9 mouse cellular contexts compared by ENCODE assay signal in the genomic region with DNA sequence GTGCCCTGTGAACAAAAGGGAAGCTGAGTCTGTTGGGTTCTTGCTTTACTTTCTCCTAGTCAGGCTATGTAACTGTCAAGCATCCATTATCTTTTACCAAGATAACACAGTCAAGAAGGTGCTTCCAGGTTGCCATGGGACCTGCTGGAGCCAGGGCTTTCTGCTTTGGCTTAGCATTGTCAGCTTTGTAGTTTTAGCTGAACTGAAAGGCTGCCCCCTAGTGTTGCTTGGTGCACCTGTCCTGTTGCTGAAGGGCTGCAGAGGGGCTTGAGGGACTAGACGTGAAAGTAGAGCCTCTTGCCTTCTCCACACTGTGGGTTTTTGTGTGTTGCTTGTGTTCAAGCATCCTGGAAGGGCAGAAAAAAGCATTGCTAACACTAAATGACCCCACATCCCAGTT.
DNase-seq lines count a peak whose midpoint lies in the region; ATAC-seq and TF ChIP-seq lines count a peak whose summit lies in the region.
"Had no signal": no experiment of that assay in that cellular context is flagged by ENCODE, and none has a peak within 500 bp of the region (broad histone marks: within the 10 kb centered on the region; RNA-seq: fewer than 3 reads in every experiment).

No protein-coding gene starts in this region.

- H3K27ac ChIP-seq in hindbrain, embryonic 14.5 days = no peak overlapping the region
- no peak overlapping the region for H3K27ac ChIP-seq in hindbrain, embryonic 13.5 days
- H3K27ac ChIP-seq in ES-Bruce4 (ENCODE audit: insufficient read depth, low read length) = no peak overlapping the region
- H3K27ac ChIP-seq in lung, embryonic 14.5 days (ENCODE audit: low read depth) = no peak overlapping the region

- DNase-seq in hindbrain, embryonic 14.5 days (ENCODE audit: low spot score) = peak; percentile 61
- peak; percentile 48 for DNase-seq in adrenal gland, postnatal 10 days
- DNase-seq in frontal cortex, postnatal 10 days (ENCODE audit: low spot score in 2 of 2) = peak; percentile 8 to 20
- peak; percentile 73 for DNase-seq in lung, embryonic 14.5 days
- no peak for DNase-seq in thymus, adult 18-20 months

- H3K36me3 ChIP-seq in hindbrain, embryonic 14.5 days (replicated peaks; ENCODE audit: control insufficient read depth, insufficient read depth) = no peaks in the 10 kb centered on the region
- no peaks in the 10 kb centered on the region for H3K36me3 ChIP-seq in hindbrain, embryonic 13.5 days
- no peaks in the 10 kb centered on the region for H3K36me3 ChIP-seq in ES-Bruce4 (ENCODE audit: control insufficient read depth, insufficient read depth, low read length, poor library complexity, severe bottlenecking)
- H3K36me3 ChIP-seq in lung, embryonic 14.5 days (ENCODE audit: insufficient read depth) = no peaks in the 10 kb centered on the region

- 28% methylated on average over 1 of the region's 1 CpGs for WGBS in hindbrain, embryonic 14.5 days
- WGBS in hindbrain, embryonic 13.5 days = 35% methylated on average over 1 of the region's 1 CpGs
- 17% methylated on average over 1 of the region's 1 CpGs for whole genome bisulfite sequencing in lung, embryonic 14.5 days

- H3K9ac ChIP-seq in hindbrain, embryonic 14.5 days = no peak overlapping the region
- no peak overlapping the region for H3K9ac ChIP-seq in hindbrain, embryonic 13.5 days
- no peak overlapping the region for H3K9ac ChIP-seq in ES-Bruce4 (ENCODE audit: low read depth, poor library complexity, severe bottlenecking)
- H3K9ac ChIP-seq in lung, embryonic 14.5 days = no peak overlapping the region

- no peaks in the 10 kb centered on the region for H3K27me3 ChIP-seq in hindbrain, embryonic 14.5 days (ENCODE audit: control insufficient read depth, insufficient read depth, low read length)
- H3K27me3 ChIP-seq in hindbrain, embryonic 13.5 days = no peaks in the 10 kb centered on the region
- H3K27me3 ChIP-seq in ES-Bruce4 (ENCODE audit: control insufficient read depth, insufficient read depth, low read length, poor library complexity, severe bottlenecking) = no peaks in the 10 kb centered on the region
- H3K27me3 ChIP-seq in lung, embryonic 14.5 days (ENCODE audit: insufficient read depth, low read length) = no peaks in the 10 kb centered on the region

- peak; percentile 60 for TF ChIP-seq CTCF in ES-Bruce4 (IDR thresholded peaks at IDR 0.05; ENCODE audit: low read depth, low read length)
- peak; percentile 64 for TF ChIP-seq CTCF in lung, embryonic 14.5 days (IDR thresholded peaks at IDR 0.05; ENCODE audit: low read depth)

- H3K4me1 ChIP-seq in hindbrain, embryonic 14.5 days (replicated peaks; ENCODE audit: control insufficient read depth, insufficient read depth, low read length) = no peaks in the 10 kb centered on the region
- no peaks in the 10 kb centered on the region for H3K4me1 ChIP-seq in hindbrain, embryonic 13.5 days (replicated peaks)
- no peaks in the 10 kb centered on the region for H3K4me1 ChIP-seq in ES-Bruce4 (ENCODE audit: control insufficient read depth, insufficient read depth, low read length)
- no peaks in the 10 kb centered on the region for H3K4me1 ChIP-seq in lung, embryonic 14.5 days (ENCODE audit: insufficient read depth)

- H3K9me3 ChIP-seq in hindbrain, embryonic 14.5 days (ENCODE audit: control insufficient read depth, low read length) = no peaks in the 10 kb centered on the region
- H3K9me3 ChIP-seq in hindbrain, embryonic 13.5 days = peaks cover 3% of the 10 kb centered on the region; the same call in 1 of the 2 replicates
- H3K9me3 ChIP-seq in ES-Bruce4 (replicated peaks; ENCODE audit: control insufficient read depth, insufficient read depth, low read length, poor library complexity, severe bottlenecking) = no peaks in the 10 kb centered on the region
- H3K9me3 ChIP-seq in lung, embryonic 14.5 days (ENCODE audit: low read depth, low read length) = no peaks in the 10 kb centered on the region

- H3K4me2 ChIP-seq in hindbrain, embryonic 14.5 days (replicated peaks) = no peak overlapping the region
- no peak overlapping the region for H3K4me2 ChIP-seq in hindbrain, embryonic 13.5 days
- no peak overlapping the region for H3K4me2 ChIP-seq in lung, embryonic 14.5 days

- H3K4me3 ChIP-seq in hindbrain, embryonic 14.5 days (replicated peaks; ENCODE audit: low read length) = no peak overlapping the region
- no peak overlapping the region for H3K4me3 ChIP-seq in hindbrain, embryonic 13.5 days
- H3K4me3 ChIP-seq in ES-Bruce4 (ENCODE audit: low read depth, low read length) = no peak overlapping the region
- no peak overlapping the region for H3K4me3 ChIP-seq in lung, embryonic 14.5 days (ENCODE audit: low read depth, low read length)
- H3K4me3 ChIP-seq: myocyte had no signal

- no peak; the same call in 1 of the 2 replicates for ATAC-seq in hindbrain, embryonic 14.5 days (ENCODE audit: low FRiP score)
- ATAC-seq in hindbrain, embryonic 13.5 days (ENCODE audit: low FRiP score) = no peak
- no peak for ATAC-seq in lung, embryonic 14.5 days (ENCODE audit: insufficient read depth)
- no peak for ATAC-seq in CD4-positive, CD25-positive, alpha-beta regulatory T cell, adult 4 months

- no peak for TF ChIP-seq POLR2A in ES-Bruce4 (IDR thresholded peaks at IDR 0.05; ENCODE audit: insufficient read depth, low read length)

- TF ChIP-seq EP300 in ES-Bruce4 (IDR thresholded peaks at IDR 0.05; ENCODE audit: insufficient read depth, low read depth, low read length) = no peak

Comparison
In these comparisons a context has a peak if more than half of its experiments do, and no peak if none do; other contexts are left out.
1. DNase-seq: peak in hindbrain, embryonic 14.5 days (single experiment), adrenal gland, postnatal 10 days (single experiment), frontal cortex, postnatal 10 days (2 of 2) and lung, embryonic 14.5 days (single experiment); none in thymus, adult 18-20 months (0 of 2).